Mouse (Mus musculus) frontal cortex, postnatal 10 days (tissue): ENCODE measurements at regions not wholly inside any gene's neighbourhood (a gene's known extent, or its start where the extent isn't known, plus 50 kb on each side); places are given as distances from the start of the nearest gene placed in this dataset.

Source experiments
- DNase-seq, 2 experiments: peaks; one replicate each; pipeline ENCODE4 v3.0.0; 2022; ENCODE audit warnings: low spot score in 2 of 2, mixed read lengths in 1 of 2

DNA sequence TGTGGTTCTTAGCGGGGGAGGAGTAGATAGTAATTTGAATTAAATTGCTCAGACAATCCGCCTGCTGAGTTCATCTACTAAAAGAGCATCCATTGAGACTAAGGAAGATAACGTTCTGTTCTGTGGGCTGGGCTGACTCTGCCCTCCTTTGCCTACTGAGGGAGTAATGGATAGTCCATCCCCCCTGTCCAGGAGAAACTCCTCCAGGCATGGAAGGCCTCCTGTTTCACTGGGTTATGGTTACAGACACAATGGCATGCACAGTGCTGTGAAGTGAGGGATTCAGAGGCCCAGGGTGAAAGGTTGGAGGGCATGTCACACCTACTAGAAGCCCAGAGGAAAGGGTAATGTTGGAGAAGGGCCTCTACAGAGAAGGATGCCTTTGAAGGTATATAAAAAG lies 287.2 kb upstream of the Xrcc4 start:
- DNase-seq: no peak

GRCm38 (mm10) chr13:90376207-90376606 lies 286.8 kb upstream of the Xrcc4 start:
- DNase-seq: no peak

DNA sequence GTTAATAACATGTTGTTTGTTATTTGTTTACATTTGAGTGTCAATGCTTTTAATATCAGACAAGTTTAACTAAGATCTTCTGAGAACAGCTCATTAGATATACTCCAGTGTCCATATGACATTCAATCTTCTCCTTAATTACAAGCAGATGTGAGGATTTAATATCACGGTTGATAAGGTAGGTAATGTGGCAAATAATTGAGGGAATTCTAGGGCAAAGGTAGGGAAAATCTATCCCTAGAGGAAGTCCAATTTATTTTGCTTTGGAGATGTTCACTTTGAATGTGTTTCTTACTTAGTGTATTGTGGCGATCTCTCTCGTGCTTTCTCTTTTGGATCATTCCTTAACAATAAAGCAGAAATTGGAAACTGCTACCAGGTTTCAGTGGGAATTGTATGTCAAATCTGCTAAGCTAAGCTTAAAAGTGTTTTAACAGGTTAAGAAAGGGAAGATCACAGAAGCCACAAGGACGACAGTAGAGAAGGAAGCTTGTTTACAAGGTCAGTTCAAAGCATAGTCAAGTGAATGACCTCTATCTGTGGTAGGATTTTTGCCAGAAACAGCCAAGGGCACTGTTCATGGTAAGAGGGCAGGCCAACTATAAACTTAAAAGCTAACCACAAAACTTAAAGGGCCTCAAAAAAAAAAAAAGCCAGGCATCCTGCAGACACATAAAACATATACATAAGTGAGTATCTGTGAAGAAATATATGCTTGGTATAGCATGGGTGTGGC lies 282.2 kb upstream of the Xrcc4 start:
- DNase-seq: no peak

DNA sequence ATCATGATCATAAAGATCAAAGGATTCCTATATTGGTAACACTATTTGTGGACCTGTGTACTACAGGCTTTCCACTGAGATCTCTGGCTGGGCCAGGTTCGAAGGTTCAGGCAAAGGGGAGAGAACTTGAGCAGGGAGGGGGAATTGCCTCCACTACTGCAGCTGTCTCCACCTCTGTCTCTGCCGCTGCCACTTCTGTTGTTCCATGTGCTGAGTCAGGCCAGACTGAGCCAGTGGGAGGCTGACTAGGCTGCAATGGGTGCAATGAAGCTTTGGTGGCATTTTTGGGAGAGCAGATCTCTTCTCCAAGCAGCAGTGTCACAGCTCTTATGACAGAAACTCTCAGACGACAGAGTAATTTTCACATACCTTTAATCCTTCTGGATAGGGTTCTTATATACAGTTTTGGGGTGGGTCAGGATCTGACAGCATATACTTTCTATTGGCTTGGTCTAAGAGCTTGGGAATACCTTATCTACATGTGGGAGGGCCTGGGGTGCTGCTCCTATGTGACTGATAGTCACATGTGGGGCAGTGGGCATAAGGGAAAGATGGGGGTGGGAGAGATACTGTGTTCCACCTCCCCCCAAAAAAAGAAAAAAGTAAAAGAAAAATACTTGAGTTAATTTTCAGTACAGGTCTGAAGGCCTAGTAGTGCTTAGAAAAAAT lies 281.5 kb upstream of the Xrcc4 start:
- no peak for DNase-seq

GRCm38 (mm10) chr13:90364518-90365027 lies 275.2 kb upstream of the Xrcc4 start:
- no peak for DNase-seq

- DNase-seq: no peak
Observed at GRCm38 (mm10) chr13:90359861-90360601, 270.6 kb upstream of the Xrcc4 start.

DNA sequence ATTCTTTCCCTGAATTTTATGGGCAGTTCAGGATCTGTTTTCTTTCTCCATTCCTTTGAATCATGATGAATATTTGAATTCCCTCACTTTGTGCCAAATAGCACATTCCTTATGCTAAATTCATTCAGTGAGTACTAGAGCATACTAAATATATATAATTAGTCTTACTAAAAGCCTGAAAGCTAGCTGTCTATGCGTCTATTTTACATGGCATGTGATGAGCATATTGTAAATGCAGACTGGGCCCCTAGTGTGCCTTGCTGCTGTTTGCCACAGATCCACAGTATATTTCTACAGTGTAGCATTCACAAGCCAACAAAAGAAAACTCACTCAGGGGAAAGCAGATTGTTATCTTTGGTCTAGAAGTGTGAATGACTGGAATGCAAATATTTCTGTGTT lies 268.7 kb upstream of the Xrcc4 start:
- no peak for DNase-seq

GRCm38 (mm10) chr13:90355602-90356001 lies 266.2 kb upstream of the Xrcc4 start:
- DNase-seq: no peak

DNA sequence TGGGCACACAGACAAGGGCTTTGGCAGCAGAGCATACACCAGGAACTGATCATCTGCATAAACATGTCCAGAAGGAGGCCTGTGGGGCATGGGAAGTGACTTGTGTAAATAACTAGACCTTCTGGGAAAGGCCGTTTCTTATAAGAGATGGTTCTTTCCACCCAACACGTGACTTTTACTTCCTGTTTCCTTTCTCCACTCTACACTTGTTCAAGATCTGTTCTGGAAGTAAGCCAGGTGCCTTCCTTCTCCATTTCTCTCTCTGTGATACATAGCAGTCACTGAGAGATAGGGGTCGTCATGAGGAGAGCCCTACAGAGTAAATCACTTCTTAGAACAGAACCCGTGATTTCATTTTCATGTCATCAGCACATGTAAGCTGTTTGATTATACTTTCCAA lies 253.4 kb upstream of the Xrcc4 start:
- no peak for DNase-seq

- no peak for DNase-seq
Observed at GRCm38 (mm10) chr13:90341597-90342212, 252.3 kb upstream of the Xrcc4 start.

GRCm38 (mm10) chr13:90340647-90341160 lies 251.3 kb upstream of the Xrcc4 start:
- no peak for DNase-seq

DNA sequence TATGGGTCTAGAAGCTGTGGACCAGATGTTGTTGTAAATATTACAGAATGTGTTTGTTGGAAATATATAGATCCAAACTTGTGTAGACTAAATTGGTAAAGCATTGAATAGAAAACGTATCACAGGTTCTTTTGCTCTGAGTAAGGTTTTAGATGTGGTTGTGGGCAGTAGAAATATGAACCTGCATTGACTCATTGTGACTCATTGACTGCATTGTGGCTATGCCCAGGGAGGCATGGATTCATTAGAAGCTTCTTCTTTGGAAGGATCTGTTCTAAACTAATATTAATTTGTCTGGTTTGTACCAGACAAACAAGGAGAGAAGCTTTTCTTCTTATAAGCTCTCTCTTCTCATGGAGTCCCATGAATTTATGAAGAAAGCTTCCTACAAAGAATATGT lies 248.2 kb upstream of the Xrcc4 start:
- DNase-seq: no peak

- no peak for DNase-seq
Observed at GRCm38 (mm10) chr13:90335741-90336037, 246.3 kb upstream of the Xrcc4 start.

GRCm38 (mm10) chr13:90334934-90335740 lies 245.7 kb upstream of the Xrcc4 start:
- DNase-seq: no peak

- DNase-seq: no peak
Observed at GRCm38 (mm10) chr13:90334286-90334685, 244.9 kb upstream of the Xrcc4 start.

- peak in 1 of 2 experiments; percentile 9 for DNase-seq
Observed at GRCm38 (mm10) chr13:90325226-90325625, 235.8 kb upstream of the Xrcc4 start.

- no peak for DNase-seq
Observed at GRCm38 (mm10) chr13:90313209-90313978, 224.0 kb upstream of the Xrcc4 start.

DNA sequence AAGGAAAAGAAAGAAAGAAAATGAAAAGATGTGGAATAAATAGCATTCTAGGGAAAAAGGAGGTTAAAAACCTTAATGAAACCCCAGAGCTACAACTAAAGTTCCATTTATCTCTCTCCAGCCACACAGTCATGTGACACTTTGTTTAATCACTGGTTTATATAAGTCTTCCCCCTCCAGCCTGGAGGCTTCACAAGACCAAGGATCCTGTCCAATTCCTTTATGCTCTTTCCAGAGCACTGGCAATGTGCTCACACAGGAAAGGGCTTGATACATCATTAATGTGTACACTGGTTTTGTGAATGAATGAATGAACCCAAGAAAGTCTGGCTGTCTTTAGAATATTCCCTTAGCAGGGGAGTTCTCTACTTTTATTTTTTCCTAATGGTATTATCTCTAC lies 221.1 kb upstream of the Xrcc4 start:
- no peak for DNase-seq

GRCm38 (mm10) chr13:90300481-90300880 lies 211.1 kb upstream of the Xrcc4 start:
- no peak for DNase-seq

- no peak for DNase-seq
Observed at GRCm38 (mm10) chr13:90294648-90295007, 205.2 kb upstream of the Xrcc4 start.
